Mouse (Mus musculus): ENCODE results near the gene Nudt6. TPM values are rescaled to one million over a fixed set of nuclear protein-coding genes. Genes with fewer than 3 reads are reported as not detected.

Gene Nudt6
- total RNA-seq (2021) = 10 to 100 TPM; 28.2 to 30.5 TPM

GRCm38 (mm10) chr3:37420072-37420471, at the start of gene Nudt6:
Gene Nudt6, minus strand, starts transcription at chr3:37420211.
- DNase-seq (ENCODE audit: low spot score) = peak; percentile 76
- intact Hi-C loops (cut with DNase I) = loop anchor here (10.0 kb wide), 1 partner anchor 1435 kb away; no protein-coding TSS in a partner anchor

GRCm38 (mm10) chr3:37469353-37469752, 49.3 kb upstream of the Nudt6 start:
- intact Hi-C loops (cut with DNase I) = loop anchor here (5.0 kb wide), 1 partner anchor 753 kb away; no protein-coding TSS in a partner anchor
- no peak for DNase-seq (ENCODE audit: low spot score)

- DNase-seq (ENCODE audit: low spot score) = no peak
- intact Hi-C loops (cut with DNase I) = loop anchor here (5.0 kb wide), 1 partner anchor 754 kb away; no protein-coding TSS in a partner anchor
Observed at GRCm38 (mm10) chr3:37468170-37468569, 48.2 kb upstream of the Nudt6 start.

GRCm38 (mm10) chr3:37455992-37456391, 36.0 kb upstream of the Nudt6 start:
- DNase-seq (ENCODE audit: low spot score) = no peak
- intact Hi-C loops (cut with DNase I) = no loop called here

GRCm38 (mm10) chr3:37443409-37443808, 23.4 kb upstream of the Nudt6 start:
- intact Hi-C loops (cut with DNase I) = no loop called here

GRCm38 (mm10) chr3:37439770-37440169, 19.8 kb upstream of the Nudt6 start:
- peak; percentile 1 for DNase-seq (ENCODE audit: low spot score)
- intact Hi-C loops (cut with DNase I) = no loop called here

More at GRCm38 (mm10) chr3:37443409-37443808, 23.4 kb upstream of the Nudt6 start:
- no peak for DNase-seq (ENCODE audit: low spot score)

GRCm38 (mm10) chr3:37430359-37430758, 10.3 kb upstream of the Nudt6 start:
- intact Hi-C loops (cut with DNase I) = no loop called here

GRCm38 (mm10) chr3:37426069-37426468, 6.1 kb upstream of the Nudt6 start:
- intact Hi-C loops (cut with DNase I) = loop anchor here (10.0 kb wide), 1 partner anchor 1429 kb away; no protein-coding TSS in a partner anchor
- no peak for DNase-seq (ENCODE audit: low spot score)

More at GRCm38 (mm10) chr3:37430359-37430758, 10.3 kb upstream of the Nudt6 start:
- DNase-seq (ENCODE audit: low spot score) = no peak

- no peak for DNase-seq (ENCODE audit: low spot score)
- intact Hi-C loops (cut with DNase I) = loop anchor here (10.0 kb wide), 1 partner anchor 1434 kb away; no protein-coding TSS in a partner anchor
Observed at GRCm38 (mm10) chr3:37421179-37421578, 1.2 kb upstream of the Nudt6 start.

- DNase-seq (ENCODE audit: low spot score) = no peak
- intact Hi-C loops (cut with DNase I) = loop anchor here (10.0 kb wide), 1 partner anchor 1434 kb away; no protein-coding TSS in a partner anchor
Observed at GRCm38 (mm10) chr3:37420641-37421040, 630 bp upstream of the Nudt6 start.

GRCm38 (mm10) chr3:37419458-37419991, 486 bp downstream of the Nudt6 start, which contains the start of gene Spata5:
Gene Spata5, plus strand, starts transcription at chr3:37419896.
- DNase-seq (ENCODE audit: low spot score) = peak; percentile 94
- intact Hi-C loops (cut with DNase I) = loop anchor here (10.0 kb wide), 1 partner anchor 555 kb away; the partner anchor contains the start of gene 4932438A13Rik

- intact Hi-C loops (cut with DNase I) = loop anchor here (10.0 kb wide), 1 partner anchor 554 kb away; the partner anchor contains the start of gene 4932438A13Rik
- no peak for DNase-seq (ENCODE audit: low spot score)
Observed at GRCm38 (mm10) chr3:37418961-37419457, 1.0 kb downstream of the Nudt6 start.

- intact Hi-C loops (cut with DNase I) = loop anchor here (10.0 kb wide), 1 partner anchor 554 kb away; the partner anchor contains the start of gene 4932438A13Rik
- no peak for DNase-seq (ENCODE audit: low spot score)
Observed at GRCm38 (mm10) chr3:37418341-37418740, 1.7 kb downstream of the Nudt6 start.

- intact Hi-C loops (cut with DNase I) = loop anchor here (1.0 to 10.0 kb wide), 3 partner anchors 73 to 550 kb away; partner anchors contain the start of gene 4932438A13Rik
- DNase-seq (ENCODE audit: low spot score) = peak; percentile 38
Observed at GRCm38 (mm10) chr3:37414413-37414960, 5.5 kb downstream of the Nudt6 start.

- no peak for DNase-seq (ENCODE audit: low spot score)
- intact Hi-C loops (cut with DNase I) = loop anchor here (10.0 kb wide), 1 partner anchor 549 kb away; the partner anchor contains the start of gene 4932438A13Rik
Observed at GRCm38 (mm10) chr3:37413446-37413845, 6.6 kb downstream of the Nudt6 start.

GRCm38 (mm10) chr3:37407598-37407997, 12.4 kb downstream of the Nudt6 start:
- intact Hi-C loops (cut with DNase I) = no loop called here
- DNase-seq (ENCODE audit: low spot score) = no peak

- intact Hi-C loops (cut with DNase I) = no loop called here
- no peak for DNase-seq (ENCODE audit: low spot score)
Observed at GRCm38 (mm10) chr3:37401729-37402610, 18.0 kb downstream of the Nudt6 start.

- intact Hi-C loops (cut with DNase I) = loop anchor here (2.0 kb wide), 1 partner anchor 14 kb away; no protein-coding TSS in a partner anchor
- peak; percentile 79 for DNase-seq (ENCODE audit: low spot score)
Observed at GRCm38 (mm10) chr3:37398661-37399395, 21.2 kb downstream of the Nudt6 start.

- intact Hi-C loops (cut with DNase I) = loop anchor here (2.0 kb wide), 1 partner anchor 13 kb away; no protein-coding TSS in a partner anchor
- no peak for DNase-seq (ENCODE audit: low spot score)
Observed at GRCm38 (mm10) chr3:37397646-37398045, 22.4 kb downstream of the Nudt6 start.
